Mouse (Mus musculus): Measurements from ENCODE around the gene Arl6.

- TF ChIP-seq CTCF (conservative IDR thresholded peaks at IDR 0.05; ENCODE audit: low read length) (no peak), POU5F1 (IDR thresholded peaks at IDR 0.05; ENCODE audit: borderline replicate concordance, low read length) (no peak), NANOG (IDR thresholded peaks at IDR 0.05; ENCODE audit: borderline replicate concordance, low read length) (no peak)
Observed at GRCm38 (mm10) chr16:59599411-59600265, 39.6 kb downstream of the Arl6 start.

Data from E14TG2a.4 (cell line).